Mouse (Mus musculus) frontal cortex, adult (tissue): ENCODE measurements around the gene Pnkd.
"Not testable (repeated sequence)": the region's sequence is repeated elsewhere in the genome, so short reads cannot be mapped to it uniquely, and the experiment has no call there.

ENCODE experiments used
- ATAC-seq: cut with Nextera tagmentation; 2 replicates; pipeline ENCODE4 v1.9.2; 2017; ENCODE audit warnings: mild to moderate bottlenecking, moderate library complexity, mixed read lengths; ENCODE audit not compliant: low TSS enrichment

Pnkd gene

GRCm38 (mm10) chr1:74296477-74296876 lies 11.7 kb downstream of the Pnkd start:
- no peak for ATAC-seq

- ATAC-seq: no peak
Observed at GRCm38 (mm10) chr1:74297269-74297668, 12.5 kb downstream of the Pnkd start.

GRCm38 (mm10) chr1:74298157-74298750 lies 13.5 kb downstream of the Pnkd start:
- no peak for ATAC-seq

- ATAC-seq: no peak
Observed at GRCm38 (mm10) chr1:74298996-74299395, 14.3 kb downstream of the Pnkd start.

GRCm38 (mm10) chr1:74300347-74301110 lies 15.8 kb downstream of the Pnkd start:
- no peak for ATAC-seq

GRCm38 (mm10) chr1:74302229-74302628 lies 17.5 kb downstream of the Pnkd start:
- no peak for ATAC-seq

- no peak for ATAC-seq
Observed at GRCm38 (mm10) chr1:74302835-74303234, 18.1 kb downstream of the Pnkd start.

GRCm38 (mm10) chr1:74303509-74304338 lies 19.0 kb downstream of the Pnkd start:
- peak; percentile 69 for ATAC-seq

- peak; percentile 13; the same call in 1 of the 2 replicates for ATAC-seq
Observed at GRCm38 (mm10) chr1:74304339-74304790, 19.6 kb downstream of the Pnkd start.

- ATAC-seq: no peak
Observed at GRCm38 (mm10) chr1:74304946-74305345, 20.2 kb downstream of the Pnkd start.

GRCm38 (mm10) chr1:74305522-74305921 lies 20.8 kb downstream of the Pnkd start, which contains the start of gene Tmbim1:
Gene Tmbim1 (minus strand): TSS chr1:74305622.
- ATAC-seq: no peak

- ATAC-seq: no peak
Observed at GRCm38 (mm10) chr1:74307146-74307545, 22.4 kb downstream of the Pnkd start.

- no peak for ATAC-seq
Observed at GRCm38 (mm10) chr1:74308001-74308964, 23.6 kb downstream of the Pnkd start.

GRCm38 (mm10) chr1:74309767-74310166 lies 25.0 kb downstream of the Pnkd start:
- no peak for ATAC-seq

- peak; percentile 97 for ATAC-seq
Observed at GRCm38 (mm10) chr1:74313049-74313692, 28.4 kb downstream of the Pnkd start.

- no peak for ATAC-seq
Observed at GRCm38 (mm10) chr1:74314796-74315195, 30.1 kb downstream of the Pnkd start.

- no peak for ATAC-seq
Observed at GRCm38 (mm10) chr1:74316114-74316827, 31.5 kb downstream of the Pnkd start.

- no peak for ATAC-seq
Observed at GRCm38 (mm10) chr1:74318711-74319110, 34.0 kb downstream of the Pnkd start.

- ATAC-seq: no peak
Observed at GRCm38 (mm10) chr1:74321396-74321795, 36.7 kb downstream of the Pnkd start.

GRCm38 (mm10) chr1:74326916-74327315 lies 42.2 kb downstream of the Pnkd start:
- ATAC-seq: not testable (repeated sequence)
